8 mouse cellular contexts compared by ENCODE assay signal in the genomic region with DNA sequence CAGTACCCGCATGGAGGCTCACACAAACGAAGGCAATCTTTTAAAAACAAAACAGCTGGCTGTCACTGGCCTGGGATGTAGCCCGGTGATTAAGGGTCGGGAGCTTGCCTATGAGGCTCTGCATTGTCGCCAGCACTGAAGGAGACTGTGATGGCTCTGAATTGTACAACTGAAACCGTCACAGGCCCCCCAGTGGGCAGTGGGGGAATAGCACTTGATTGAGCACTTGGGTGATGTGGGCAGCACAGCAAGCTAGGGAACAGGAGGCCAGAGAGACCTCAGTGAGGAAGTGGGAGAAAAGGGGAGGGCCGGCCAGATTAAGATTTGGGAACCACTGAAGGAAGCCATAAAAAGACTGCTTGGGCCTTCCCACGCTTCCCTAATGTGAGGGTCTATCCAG. TPM values are rescaled to one million over a fixed set of nuclear protein-coding genes. Genes with fewer than 3 reads are reported as not detected.
DNase-seq lines count a peak whose midpoint lies in the region; ATAC-seq lines count a peak whose summit lies in the region.

No protein-coding gene starts in this region.

- H3K27ac ChIP-seq in hindbrain, embryonic 14.5 days: no peak overlapping the region
- H3K27ac ChIP-seq in hindbrain, embryonic 13.5 days: no peak overlapping the region

- H3K36me3 ChIP-seq in hindbrain, embryonic 14.5 days (replicated peaks; ENCODE audit: control insufficient read depth, insufficient read depth): no peaks in the 10 kb centered on the region
- H3K36me3 ChIP-seq in hindbrain, embryonic 13.5 days: peaks cover 5% of the 10 kb centered on the region; the same call in 1 of the 2 replicates

- peaks cover 15% of the 10 kb centered on the region for H3K27me3 ChIP-seq in hindbrain, embryonic 14.5 days (ENCODE audit: control insufficient read depth, insufficient read depth, low read length)
- H3K27me3 ChIP-seq in hindbrain, embryonic 13.5 days: peaks cover 59% of the 10 kb centered on the region

- intact Hi-C loops in left cerebral cortex, postnatal 4 days (cut with DNase I): loop anchor here (5.0 kb wide), 1 partner anchor 32 kb away; a partner anchor contains a TSS

- H3K4me3 ChIP-seq in hindbrain, embryonic 14.5 days (replicated peaks; ENCODE audit: low read length): no peak overlapping the region
- no peak overlapping the region for H3K4me3 ChIP-seq in hindbrain, embryonic 13.5 days

- H3K4me2 ChIP-seq in hindbrain, embryonic 14.5 days (replicated peaks): no peak overlapping the region
- H3K4me2 ChIP-seq in hindbrain, embryonic 13.5 days: no peak overlapping the region

- ATAC-seq in hindbrain, embryonic 14.5 days (ENCODE audit: low FRiP score): no peak; the same call in 1 of the 2 replicates
- ATAC-seq in hindbrain, embryonic 13.5 days (ENCODE audit: low FRiP score): no peak
- peak; percentile 82 for ATAC-seq in monocyte, adult 5-6 weeks (replicated peaks; ENCODE audit: insufficient number of reproducible peaks, low FRiP score, low TSS enrichment, poor library complexity, severe bottlenecking)

- H3K4me1 ChIP-seq in hindbrain, embryonic 14.5 days (replicated peaks; ENCODE audit: control insufficient read depth, insufficient read depth, low read length): no peaks in the 10 kb centered on the region
- H3K4me1 ChIP-seq in hindbrain, embryonic 13.5 days (replicated peaks): peaks cover 10% of the 10 kb centered on the region

- no peaks in the 10 kb centered on the region for H3K9me3 ChIP-seq in hindbrain, embryonic 14.5 days (ENCODE audit: control insufficient read depth, low read length)
- no peaks in the 10 kb centered on the region for H3K9me3 ChIP-seq in hindbrain, embryonic 13.5 days

- DNase-seq in hindbrain, embryonic 14.5 days (ENCODE audit: low spot score): peak; percentile 69
- DNase-seq in c-Kit-positive CD71-positive TER-119-positive erythroid progenitor cells, embryonic 14.5 days (ENCODE audit: low spot score): peak; percentile 62
- peak; percentile 75 to 76 for DNase-seq in frontal cortex, postnatal 25 days (ENCODE audit: low spot score in 2 of 2)
- DNase-seq in kidney, adult 18-20 months: peak; percentile 87
- DNase-seq in left cerebral cortex, postnatal 4 days: peak; percentile 83
- DNase-seq in telencephalon, adult 2 months (ENCODE audit: low read depth, low spot score): peak; percentile 36

- 29% methylated on average over 8 of the region's 8 CpGs for WGBS in hindbrain, embryonic 14.5 days
- 25% methylated on average over 8 of the region's 8 CpGs for WGBS in hindbrain, embryonic 13.5 days

- H3K9ac ChIP-seq in hindbrain, embryonic 14.5 days: no peak overlapping the region
- H3K9ac ChIP-seq in hindbrain, embryonic 13.5 days: no peak overlapping the region

RNA-seq across cellular contexts. Expression of a gene that starts 7.9 kb away (rescaled TPM):
- 1.2 and 2.0 TPM in 2 replicates for polyA plus RNA-seq in hindbrain, embryonic 14.5 days (2014; fragmentation: Nextera tagmentation; extraction: Ambion mirVana)
- 2.2 and 2.4 TPM in 2 replicates for polyA plus RNA-seq in hindbrain, embryonic 13.5 days (2015; fragmentation: Nextera tagmentation; extraction: Ambion mirVana)
- 1 to 10 TPM in 1 of 2 experiments, under 1 TPM in 1; 0.92 to 1.2 TPM for total RNA-seq in left cerebral cortex, postnatal 4 days (2021)
- total RNA-seq in monocyte, adult 5-6 weeks (2017): 20.6 to 37.7 TPM (median 29.0 TPM) in 3 replicates

RNA-seq across cellular contexts. Expression of a gene that starts 33.5 kb away (rescaled TPM):
- 4.9 TPM in 2 replicates for polyA plus RNA-seq in hindbrain, embryonic 14.5 days (2014; fragmentation: Nextera tagmentation; extraction: Ambion mirVana)
- polyA plus RNA-seq in hindbrain, embryonic 13.5 days (2015; fragmentation: Nextera tagmentation; extraction: Ambion mirVana): 5.8 and 6.3 TPM in 2 replicates
- 1 to 10 TPM; 4.2 to 4.9 TPM for total RNA-seq in left cerebral cortex, postnatal 4 days (2021)
- not detected in 3 replicates for total RNA-seq in monocyte, adult 5-6 weeks (2017)

RNA-seq across cellular contexts. Expression of a gene that starts 44.9 kb away (rescaled TPM):
- polyA plus RNA-seq in hindbrain, embryonic 14.5 days (2014; fragmentation: Nextera tagmentation; extraction: Ambion mirVana): 39.8 and 48.8 TPM in 2 replicates
- 41.3 and 44.5 TPM in 2 replicates for polyA plus RNA-seq in hindbrain, embryonic 13.5 days (2015; fragmentation: Nextera tagmentation; extraction: Ambion mirVana)
- total RNA-seq in left cerebral cortex, postnatal 4 days (2021): 100 to 1,000 TPM; 102 to 108 TPM
- 5.8 to 10.2 TPM (median 5.9 TPM) in 3 replicates for total RNA-seq in monocyte, adult 5-6 weeks (2017)

Comparison
In these comparisons a context has a peak if more than half of its experiments do, and no peak if none do; other contexts are left out.
1. DNase-seq: peak in every context shown above with its lines; median percentile 87 in kidney, adult 18-20 months; 83 in left cerebral cortex, postnatal 4 days; 76 in frontal cortex, postnatal 25 days; 69 in hindbrain, embryonic 14.5 days; 62 in c-Kit-positive CD71-positive TER-119-positive erythroid progenitor cells, embryonic 14.5 days; 36 in telencephalon, adult 2 months.